Mouse (Mus musculus) left cerebral cortex, adult 18-20 months (tissue): ENCODE measurements around the gene Krtap5-1. TPM values are rescaled to one million over a fixed set of nuclear protein-coding genes. Genes with fewer than 3 reads are reported as not detected.
"Not testable (repeated sequence)": the region's sequence is repeated elsewhere in the genome, so short reads cannot be mapped to it uniquely, and the experiment has no call there.

Source experiments
- DNase-seq, 2 experiments: peaks; one replicate each; pipeline ENCODE4 v3.0.0; 2021 to 2022; ENCODE audit warnings: low spot score in 2 of 2, mixed read lengths in 1 of 2
- total RNA-seq, 2 experiments: library from RNA; stranded (reverse); gene quantifications; 2 replicates each; pipeline ENCODE4 v1.2.3; 2021

The Krtap5-1 gene
- total RNA-seq, 2 experiments from 2014 or later: not detected

DNA sequence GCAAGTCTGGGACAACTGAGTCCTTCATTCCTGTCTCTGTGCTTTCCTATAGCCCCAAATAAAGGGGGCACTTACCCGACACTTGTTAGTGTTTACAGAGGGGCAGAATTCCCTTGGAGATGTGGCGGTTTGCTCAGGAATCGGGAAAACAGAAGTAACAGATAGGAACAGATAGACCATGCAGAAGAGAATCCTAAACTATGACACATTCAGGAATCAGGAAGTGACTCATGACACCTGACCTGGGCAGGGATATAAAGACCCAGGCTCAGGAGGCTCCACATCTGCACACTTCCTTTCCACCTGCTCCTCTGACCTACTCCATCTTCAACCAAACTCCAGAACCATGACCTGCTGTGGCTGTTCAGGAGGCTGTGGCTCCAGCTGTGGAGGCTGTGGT, 6.3 kb upstream of the Krtap5-1 start, which contains the start of gene Krtap5-4:
Gene Krtap5-4 (plus strand): TSS at position 301 of the 400 bp plus-strand sequence.
- DNase-seq: no peak

DNA sequence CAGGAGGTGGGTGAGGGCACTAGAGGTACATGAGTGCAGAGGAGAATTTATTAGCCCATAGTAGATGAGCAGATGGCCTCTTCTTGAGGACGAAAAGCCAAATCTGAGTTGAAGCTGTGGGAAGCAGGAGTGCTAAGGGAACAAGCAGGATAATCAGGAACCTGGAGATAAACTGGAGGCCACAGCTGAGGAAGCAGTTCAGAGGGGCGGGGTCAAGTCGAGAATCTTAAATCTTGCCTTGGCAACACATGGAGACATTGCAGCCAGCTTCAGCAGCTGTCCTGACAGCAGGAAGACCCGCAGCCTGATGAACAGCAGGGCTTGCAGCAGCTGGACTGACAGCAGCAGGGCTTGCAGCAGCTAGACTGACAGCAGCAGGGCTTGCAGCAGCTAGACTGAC, 810 bp downstream of the Krtap5-1 start:
- DNase-seq: not testable (repeated sequence)

DNA sequence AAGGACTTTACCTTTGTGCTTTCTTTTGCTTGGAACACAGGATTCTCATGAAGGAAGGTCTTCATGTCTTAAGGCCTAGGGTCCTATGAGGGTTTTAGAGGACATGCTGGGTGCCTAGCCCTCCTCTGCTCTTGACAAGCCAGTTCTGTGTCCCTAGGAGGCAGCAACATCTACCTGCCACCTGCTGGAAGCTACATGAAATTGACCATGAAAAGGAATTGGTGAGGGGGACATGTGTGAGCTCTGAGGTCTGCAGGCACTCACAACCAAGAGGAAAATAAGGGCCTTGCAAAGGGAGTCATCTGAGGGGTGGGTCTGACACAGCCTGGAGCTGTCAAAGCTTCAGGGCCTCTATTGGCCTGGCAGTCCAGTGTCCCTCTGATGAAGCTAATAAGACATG, 1.5 kb downstream of the Krtap5-1 start:
- DNase-seq: no peak

DNA sequence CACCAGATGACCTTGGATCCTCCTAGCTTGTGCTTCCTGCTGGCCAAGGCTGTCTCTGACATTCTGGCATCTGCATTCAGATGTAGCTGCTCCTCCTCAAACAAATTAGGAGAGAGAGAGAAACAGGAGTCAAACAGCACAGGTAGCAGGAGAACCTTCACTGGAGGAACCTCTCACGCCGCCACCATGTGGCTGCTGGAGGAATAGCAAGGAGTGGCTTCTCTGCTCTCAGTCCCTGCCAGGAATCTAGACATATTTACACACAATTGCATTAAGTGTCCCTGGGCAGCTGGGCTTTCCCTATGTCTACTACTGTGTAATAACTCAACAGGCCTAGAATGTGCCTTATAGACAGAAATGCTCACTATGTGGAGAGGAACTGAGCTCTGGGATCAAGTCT, 3.1 kb downstream of the Krtap5-1 start:
- peak; percentile 23 to 27 for DNase-seq

DNA sequence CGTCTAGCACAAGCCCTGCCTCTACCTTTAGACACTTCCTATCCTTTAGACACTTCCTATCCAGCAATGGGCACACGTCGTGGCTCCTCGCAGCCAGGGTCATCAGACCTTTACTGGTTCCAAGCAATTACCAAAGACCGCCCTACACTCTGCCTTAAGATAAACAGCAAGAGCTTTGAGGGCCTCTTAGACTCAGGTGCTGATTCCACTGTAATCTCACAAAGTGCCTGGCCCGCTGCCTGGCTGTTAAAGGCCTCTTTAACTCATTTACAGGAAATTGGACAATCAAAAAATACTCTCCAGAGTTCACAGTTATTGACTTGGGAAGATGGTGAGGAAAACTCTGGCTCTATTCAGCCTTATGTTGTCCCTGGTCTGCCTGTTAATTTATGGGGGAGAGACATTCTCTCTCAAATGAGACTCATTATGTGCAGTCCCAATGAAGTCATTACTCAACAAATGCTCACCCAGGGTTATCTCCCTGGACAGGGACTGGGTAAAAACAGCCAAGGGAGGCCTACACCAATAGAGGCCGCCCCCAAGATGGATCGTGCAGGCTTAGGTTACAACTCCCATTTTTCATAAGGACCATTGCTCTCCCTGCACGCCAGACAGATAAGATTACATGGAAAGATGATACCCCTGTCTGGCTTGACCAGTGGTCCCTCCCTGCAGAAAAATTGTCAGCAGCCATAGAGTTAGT, 10.9 kb downstream of the Krtap5-1 start:
- not testable (repeated sequence) for DNase-seq

DNA sequence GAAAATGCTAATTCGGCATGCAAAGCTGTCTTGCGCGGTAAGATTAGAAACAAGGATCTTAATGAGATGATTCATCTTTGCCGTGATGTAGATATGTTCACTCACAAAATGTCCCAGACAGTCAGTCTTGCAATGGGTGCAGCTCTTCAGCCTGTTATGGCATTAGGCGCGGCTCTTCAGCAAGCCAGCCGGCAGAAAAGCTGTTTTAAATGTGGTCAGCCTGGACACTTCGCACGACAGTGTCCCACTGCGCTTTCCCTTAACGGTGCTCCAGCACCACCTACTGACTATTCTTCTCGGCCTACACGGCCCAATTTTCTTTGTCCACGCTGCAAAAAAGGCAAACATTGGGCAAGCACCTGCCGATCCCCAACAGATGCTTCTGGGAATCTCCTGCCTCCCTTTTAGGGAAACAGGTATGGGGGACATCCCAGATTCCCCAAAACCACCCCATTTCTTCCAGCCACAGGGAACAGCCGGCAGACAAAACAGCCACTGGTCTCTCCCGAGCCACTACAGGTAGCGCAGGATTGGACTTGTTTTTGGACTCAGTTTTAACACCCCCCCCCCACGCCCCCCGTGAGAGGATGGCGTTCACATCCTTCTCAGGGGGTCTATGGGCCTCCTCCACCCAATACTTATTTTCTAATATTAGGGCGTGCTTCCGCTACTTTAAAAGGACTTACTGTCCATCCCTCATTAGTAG, 11.6 kb downstream of the Krtap5-1 start:
- DNase-seq: peak; percentile 3 to 5

DNA sequence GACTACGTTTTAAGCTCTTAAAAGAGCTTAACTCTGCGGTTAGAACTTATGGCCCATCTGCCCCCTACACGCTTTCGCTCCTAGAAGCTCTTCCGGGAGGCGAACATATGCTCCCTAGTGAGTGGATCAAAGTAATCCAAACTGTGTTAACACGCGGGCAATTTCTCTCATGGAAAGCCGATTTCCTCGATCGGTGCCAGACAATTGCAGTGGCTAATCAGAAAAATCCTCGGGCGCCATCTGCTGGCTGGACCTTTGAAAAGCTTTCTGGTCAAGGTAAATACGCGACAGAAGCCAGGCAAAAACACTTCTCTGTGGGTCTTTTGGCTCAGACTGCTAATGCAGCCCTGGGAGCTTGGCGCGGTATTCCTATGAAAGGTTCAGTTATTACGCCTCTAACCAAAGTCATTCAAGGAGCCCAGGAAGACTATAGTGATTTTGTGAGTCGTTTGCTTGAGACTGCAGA, 12.3 kb downstream of the Krtap5-1 start:
- DNase-seq: peak; percentile 92 to 95

DNA sequence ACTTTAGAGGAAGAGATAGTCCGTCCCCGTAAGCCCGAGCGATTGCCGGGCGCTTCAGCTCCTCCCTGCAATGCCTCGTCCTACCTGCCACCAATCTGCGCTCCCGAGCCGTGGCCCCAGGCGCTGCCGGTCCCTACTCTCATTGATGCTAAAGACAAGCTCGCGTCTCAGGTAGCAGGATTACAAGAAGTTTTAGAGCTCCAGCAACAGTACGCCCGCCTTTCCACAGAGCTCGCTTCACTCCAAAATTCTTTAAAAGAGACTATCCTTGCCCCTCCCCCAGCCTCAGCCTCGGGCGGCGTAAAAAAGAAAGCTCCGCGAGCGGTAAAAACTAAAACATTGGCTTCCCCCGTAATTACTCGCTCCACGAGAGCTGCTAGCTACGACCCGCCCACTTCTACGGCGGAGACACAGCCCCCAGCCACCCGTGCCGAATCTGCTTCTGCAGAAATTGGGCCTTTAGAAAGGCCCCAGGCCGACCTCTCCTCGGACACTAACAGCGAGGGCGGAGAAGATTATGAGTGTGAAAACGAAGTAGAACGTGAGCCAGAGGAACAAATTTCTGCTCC, 12.8 kb downstream of the Krtap5-1 start:
- peak; percentile 19 to 24 for DNase-seq

DNA sequence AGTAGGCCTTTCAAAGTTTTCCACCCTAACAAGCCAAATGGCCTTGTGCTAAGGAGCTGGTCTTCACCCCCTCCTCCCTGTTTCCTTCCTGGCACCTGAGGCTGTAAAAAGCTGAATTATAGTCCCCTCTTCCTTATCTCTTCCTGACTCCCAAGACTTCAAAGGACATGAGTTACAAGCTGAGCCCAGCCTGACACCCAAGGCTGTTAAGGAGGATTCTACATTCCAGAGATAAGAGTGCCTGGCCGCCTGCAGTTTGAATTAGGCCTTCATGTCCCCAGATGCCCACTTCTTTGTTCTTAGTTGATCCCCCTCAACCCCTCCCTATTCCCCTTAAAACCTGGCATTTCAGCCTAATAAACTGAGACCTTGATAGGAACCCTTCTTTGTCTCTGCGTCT, 14.1 kb downstream of the Krtap5-1 start:
- DNase-seq: not testable (repeated sequence)

DNA sequence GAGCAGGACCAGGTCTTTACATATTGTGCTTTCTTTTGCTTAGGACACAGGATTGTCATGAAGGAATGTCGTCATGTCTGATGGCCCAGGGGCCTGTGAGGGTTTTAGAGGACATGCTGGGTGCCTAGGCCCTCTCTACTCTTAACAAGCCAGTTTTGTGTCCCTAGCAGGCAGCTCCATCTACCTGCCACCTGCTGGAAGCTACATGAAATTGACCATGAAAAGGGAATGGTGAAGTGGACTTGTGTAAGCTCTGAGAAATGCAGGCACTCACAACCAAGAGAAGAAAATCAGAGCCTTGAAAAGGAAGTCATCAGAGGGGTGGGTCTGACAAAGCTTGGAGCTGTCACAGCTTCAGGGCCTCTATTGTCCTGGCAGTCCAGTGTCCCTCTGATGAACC, 17.6 kb downstream of the Krtap5-1 start:
- DNase-seq: not testable (repeated sequence)

DNA sequence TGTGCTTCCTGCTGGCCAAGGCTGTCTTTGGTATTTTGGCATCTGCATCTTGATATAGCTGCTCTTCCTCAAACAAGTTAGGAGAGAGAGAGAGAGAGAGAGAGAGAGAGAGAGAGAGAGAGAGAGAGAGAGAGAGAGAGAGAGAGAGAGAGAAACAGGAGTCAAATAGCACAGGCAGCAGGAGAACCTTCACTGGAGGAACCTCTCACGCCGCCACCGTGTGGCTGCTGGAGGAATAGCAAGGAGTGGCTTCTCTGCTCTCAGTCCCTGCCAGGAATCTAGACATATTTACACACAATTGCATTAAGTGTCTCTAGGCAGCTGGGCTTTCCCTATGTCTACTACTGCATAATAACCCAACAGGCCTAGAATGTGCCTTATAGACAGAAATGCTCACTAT, 18.7 kb downstream of the Krtap5-1 start:
- peak; percentile 71 to 79 for DNase-seq

DNA sequence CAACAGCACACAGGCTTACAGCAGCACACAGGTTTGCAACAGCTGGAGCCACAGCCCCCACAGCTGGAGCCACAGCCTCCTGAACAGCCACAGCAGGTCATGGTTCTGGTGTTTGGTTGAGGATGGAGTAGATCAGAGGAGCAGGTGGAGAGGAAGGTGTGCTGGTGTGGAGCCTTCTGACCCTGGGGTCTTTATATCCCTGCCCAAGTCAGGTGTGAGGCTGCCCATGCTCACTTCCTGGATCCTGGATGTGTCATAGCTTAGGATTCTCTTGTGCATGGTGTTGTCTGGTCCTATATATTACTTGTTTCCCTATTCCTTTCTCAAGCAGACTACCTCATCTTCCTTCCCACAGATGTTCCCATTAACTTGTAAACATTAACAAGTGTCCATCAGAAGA, 22.7 kb downstream of the Krtap5-1 start, which contains the start of gene Gm4559:
Gene Gm4559 (minus strand): TSS at position 101 of the 400 bp plus-strand sequence.
- DNase-seq: not testable (repeated sequence)

DNA sequence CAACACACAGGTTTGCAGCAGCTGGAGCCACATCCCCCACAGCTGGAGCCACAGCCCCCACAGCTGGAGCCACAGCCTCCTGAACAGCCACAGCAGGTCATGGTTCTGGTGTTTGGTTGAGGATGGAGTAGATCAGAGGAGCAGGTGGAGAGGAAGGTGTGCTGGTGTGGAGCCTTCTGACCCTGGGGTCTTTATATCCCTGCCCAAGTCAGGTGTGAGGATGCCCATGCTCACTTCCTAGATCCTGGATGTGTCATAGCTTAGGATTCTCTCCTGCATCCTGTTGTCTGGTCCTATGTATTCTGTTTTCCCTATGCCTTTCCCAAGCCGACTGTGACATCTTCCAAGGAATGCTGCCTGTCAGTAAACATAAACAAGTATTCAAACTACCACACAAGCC, 38.7 kb downstream of the Krtap5-1 start, which contains the start of gene Gm2431:
Gene Gm2431 (minus strand): TSS at position 101 of the 400 bp plus-strand sequence.
- DNase-seq: not testable (repeated sequence)

DNA sequence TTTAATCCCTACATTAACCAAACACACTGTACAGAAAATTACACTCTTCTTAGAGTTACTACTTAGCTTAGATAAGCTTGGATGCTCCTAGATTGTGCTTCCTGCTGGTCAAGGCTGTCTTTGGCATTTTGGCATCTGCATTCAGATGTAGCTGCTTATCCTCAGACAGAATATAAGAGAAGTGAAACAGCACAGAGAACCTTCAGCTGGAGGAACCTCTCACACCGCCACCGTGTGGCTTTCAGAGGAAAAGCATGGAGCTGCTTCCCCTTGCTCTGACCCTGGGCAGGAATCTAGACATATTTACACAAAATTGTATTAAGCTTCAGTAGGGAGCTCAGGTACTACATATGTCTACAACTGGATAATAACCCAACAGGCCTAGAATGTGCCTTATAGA, 41.4 kb downstream of the Krtap5-1 start:
- DNase-seq: peak; percentile 35 to 46

DNA sequence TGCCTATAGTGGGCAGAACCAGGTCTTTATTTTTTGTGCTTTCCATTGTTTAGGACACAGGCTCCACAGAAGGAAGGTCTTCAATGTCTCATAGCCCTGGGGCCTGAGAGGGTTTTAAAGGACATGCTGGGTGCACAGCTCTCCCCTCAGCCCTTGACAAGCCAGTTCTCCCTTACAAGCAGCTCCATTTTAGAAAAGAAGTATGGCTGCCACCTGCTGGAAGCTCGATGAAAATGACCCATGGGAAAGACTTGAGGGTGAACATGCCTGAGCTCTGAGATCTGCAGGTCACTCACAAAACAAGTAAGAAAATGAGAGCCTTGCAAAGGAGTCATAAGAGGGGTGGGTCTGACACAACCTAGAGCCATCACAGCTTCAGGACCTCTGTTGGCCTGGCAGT, 47.1 kb downstream of the Krtap5-1 start:
- DNase-seq: peak; percentile 47 to 50

Other genes starting within 250 kb of the Krtap5-1 start
- 10 to 100 TPM; 37.7 to 39.1 TPM for gene Mob2, start 236.1 kb downstream of the Krtap5-1 start, total RNA-seq
- 100 to 1,000 TPM; 150 to 154 TPM for gene Dusp8, start 201.3 kb downstream of the Krtap5-1 start, total RNA-seq
- gene Gm45618, start 176.4 kb downstream of the Krtap5-1 start, total RNA-seq: not detected
- not detected for gene Gm39115, start 161.1 kb downstream of the Krtap5-1 start, total RNA-seq
- gene Gm45337, start 152.5 kb downstream of the Krtap5-1 start, total RNA-seq: not detected
- not detected for gene Gm29735, start 140.0 kb downstream of the Krtap5-1 start, total RNA-seq
- not detected for gene Gm4553, start 131.4 kb downstream of the Krtap5-1 start, total RNA-seq
- not detected for gene Krtap5-2, start 121.1 kb downstream of the Krtap5-1 start, total RNA-seq
- gene Gm10153, start 106.7 kb downstream of the Krtap5-1 start, total RNA-seq: not detected
- gene Krtap5-3, start 95.8 kb downstream of the Krtap5-1 start, total RNA-seq: not detected
- not detected for gene Gm7579, start 85.3 kb downstream of the Krtap5-1 start, total RNA-seq
- not detected for gene Krtap5-5, start 67.1 kb downstream of the Krtap5-1 start, total RNA-seq
- gene Gm40460, start 56.0 kb downstream of the Krtap5-1 start, total RNA-seq: not detected
- gene Gm2431, start 38.8 kb downstream of the Krtap5-1 start, total RNA-seq: not detected
- not detected for gene Gm4559, start 22.8 kb downstream of the Krtap5-1 start, total RNA-seq
- not detected for gene Krtap5-4, start 6.4 kb upstream of the Krtap5-1 start, total RNA-seq
- gene Ifitm10, start 76.6 kb upstream of the Krtap5-1 start, total RNA-seq: 10 to 100 TPM; 35.2 to 38.2 TPM
- 1 to 10 TPM in 1 of 2 experiments, not detected in 1; 6.0 TPM for gene Gm49369, start 85.5 kb upstream of the Krtap5-1 start, total RNA-seq
- 100 to 1,000 TPM; 307 to 342 TPM for gene Ctsd, start 90.9 kb upstream of the Krtap5-1 start, total RNA-seq
- not detected for gene Syt8, start 137.7 kb upstream of the Krtap5-1 start, total RNA-seq
- under 1 TPM in 1 of 2 experiments, not detected in 1; 0.44 TPM for gene Tnni2, start 144.7 kb upstream of the Krtap5-1 start, total RNA-seq
- 1 to 10 TPM; 4.2 to 5.7 TPM for gene Lsp1, start 163.7 kb upstream of the Krtap5-1 start, total RNA-seq
- gene Tnnt3, start 201.7 kb upstream of the Krtap5-1 start, total RNA-seq: not detected
- gene Mrpl23, start 235.6 kb upstream of the Krtap5-1 start, total RNA-seq: 1 to 10 TPM; 3.1 to 5.9 TPM